Mouse (Mus musculus) heart, postnatal 0 days (tissue): ENCODE measurements around the gene Ccr7.

Experiments
- CTCF ChIP-seq: IDR thresholded peaks from 2 replicates; pipeline ENCODE4 v1.5.1; 2016; ENCODE audit warnings: antibody characterized with exemption, control low read depth, low read depth
- EP300 ChIP-seq: IDR thresholded peaks from 2 replicates; pipeline ENCODE4 v1.6.1; 2016; ENCODE audit warnings: antibody characterized with exemption, low read depth

- TF ChIP-seq CTCF (no peak), EP300 (no peak)
Observed at GRCm38 (mm10) chr11:99186836-99187235, 32.0 kb upstream of the Ccr7 start.
